Mouse (Mus musculus) spleen, embryonic (tissue): ENCODE data around the gene Spsb3.

Experiments used
- CTCF ChIA-PET: fragments of 350-600 bp; sonication (Branson Sonifier 250); formaldehyde crosslinking; loops from one replicate; lab custom pipeline; 2022; lab: Charles Lee

Spsb3 gene

GRCm38 (mm10) chr17:24873695-24874404 lies 12.6 kb upstream of the Spsb3 start:
- CTCF ChIA-PET, result no interaction called here

GRCm38 (mm10) chr17:24874405-24874745 lies 12.1 kb upstream of the Spsb3 start:
- CTCF ChIA-PET, result no interaction called here

GRCm38 (mm10) chr17:24874989-24875388 lies 11.5 kb upstream of the Spsb3 start:
- CTCF ChIA-PET, result no interaction called here

GRCm38 (mm10) chr17:24877336-24878116 lies 8.9 kb upstream of the Spsb3 start:
- CTCF ChIA-PET, result no interaction called here

GRCm38 (mm10) chr17:24878117-24878397 lies 8.4 kb upstream of the Spsb3 start:
- CTCF ChIA-PET, result no interaction called here

- CTCF ChIA-PET, result no interaction called here
Observed at GRCm38 (mm10) chr17:24878531-24878930, 7.9 kb upstream of the Spsb3 start.

GRCm38 (mm10) chr17:24881738-24882440 lies 4.6 kb upstream of the Spsb3 start:
- CTCF ChIA-PET, result interaction anchor here (0.6 kb wide), 1 partner anchor 31 kb away, joined by 4 read pairs; no protein-coding TSS in a partner anchor

GRCm38 (mm10) chr17:24884391-24884790 lies 2.1 kb upstream of the Spsb3 start:
- CTCF ChIA-PET, result no interaction called here

GRCm38 (mm10) chr17:24885356-24886133 lies 898 bp upstream of the Spsb3 start:
- CTCF ChIA-PET, result no interaction called here

- CTCF ChIA-PET, result interaction anchor here (0.7 kb wide), 1 partner anchor 386 kb away, joined by 5 read pairs; no protein-coding TSS in a partner anchor
Observed at GRCm38 (mm10) chr17:24886932-24887271, 459 bp downstream of the Spsb3 start.

GRCm38 (mm10) chr17:24887291-24888080 lies 1.0 kb downstream of the Spsb3 start:
- CTCF ChIA-PET, result no interaction called here

GRCm38 (mm10) chr17:24888862-24889261 lies 2.4 kb downstream of the Spsb3 start:
- CTCF ChIA-PET, result interaction anchor here (0.6 kb wide), 1 partner anchor 395 kb away, joined by 5 read pairs; no protein-coding TSS in a partner anchor

- CTCF ChIA-PET, result interaction anchor here (0.7 kb wide), 1 partner anchor 10 kb away, joined by 3 read pairs; no protein-coding TSS in a partner anchor
Observed at GRCm38 (mm10) chr17:24890151-24891092, 4.0 kb downstream of the Spsb3 start.

- CTCF ChIA-PET, result no interaction called here
Observed at GRCm38 (mm10) chr17:24891321-24891720, 4.9 kb downstream of the Spsb3 start.

GRCm38 (mm10) chr17:24892785-24893184 lies 6.3 kb downstream of the Spsb3 start:
- CTCF ChIA-PET, result no interaction called here

GRCm38 (mm10) chr17:24893276-24893675 lies 6.8 kb downstream of the Spsb3 start:
- CTCF ChIA-PET, result no interaction called here

GRCm38 (mm10) chr17:24894061-24894994 lies 7.9 kb downstream of the Spsb3 start:
- CTCF ChIA-PET, result interaction anchor here (0.5 kb wide), 1 partner anchor 123 kb away, joined by 4 read pairs; no protein-coding TSS in a partner anchor

GRCm38 (mm10) chr17:24894995-24895547 lies 8.6 kb downstream of the Spsb3 start, which contains the start of the genes Eme2 and Mrps34:
Eme2 (minus strand) TSS chr17:24895087.
Mrps34 (plus strand) TSS chr17:24895116.
- CTCF ChIA-PET, result no interaction called here
